Comparison of ENCODE assay signal across 7 mouse cellular contexts in genomic region chr7:35119506-35120145, GRCm38 (mm10). TPM values are rescaled to one million over a fixed set of nuclear protein-coding genes. Genes with fewer than 3 reads are reported as not detected.
A peak's percentile ranks its signal among the peaks of the same experiment; 100 is the strongest.
DNase-seq lines count a peak whose midpoint lies in the region; ATAC-seq and TF ChIP-seq lines count a peak whose summit lies in the region.

No protein-coding gene starts in this region.

- peak overlapping the region; percentile 56 for H3K9ac ChIP-seq in forebrain, embryonic 12.5 days
- peak overlapping the region; percentile 45 for H3K9ac ChIP-seq in hindbrain, postnatal 0 days (replicated peaks; ENCODE audit: low read length)
- H3K9ac ChIP-seq in limb, embryonic 15.5 days: peak overlapping the region; percentile 67
- peak overlapping the region; percentile 67 for H3K9ac ChIP-seq in neural tube, embryonic 13.5 days

- peak; percentile 2; the same call in 1 of the 2 replicates for ATAC-seq in forebrain, embryonic 12.5 days (ENCODE audit: low FRiP score)
- peak; percentile 24; the same call in 1 of the 2 replicates for ATAC-seq in hindbrain, postnatal 0 days
- peak; percentile 8; the same call in 1 of the 2 replicates for ATAC-seq in limb, embryonic 15.5 days (ENCODE audit: insufficient number of reproducible peaks, low FRiP score, low TSS enrichment, low read depth)
- peak; percentile 41 for ATAC-seq in neural tube, embryonic 13.5 days (ENCODE audit: low read depth)

- H3K4me3 ChIP-seq in forebrain, embryonic 12.5 days (replicated peaks): peak overlapping the region; percentile 49
- H3K4me3 ChIP-seq in hindbrain, postnatal 0 days (ENCODE audit: low read length): peak overlapping the region; percentile 53
- peak overlapping the region; percentile 58 for H3K4me3 ChIP-seq in limb, embryonic 15.5 days
- peak overlapping the region; percentile 56 for H3K4me3 ChIP-seq in neural tube, embryonic 13.5 days

- TF ChIP-seq POLR2A in brain, embryonic 14.5 days (IDR thresholded peaks at IDR 0.05; ENCODE audit: borderline replicate concordance, extremely low read depth, insufficient read depth, insufficient read length, poor library complexity, severe bottlenecking): no peak

- peaks cover 87% of the 10 kb centered on the region for H3K27me3 ChIP-seq in forebrain, embryonic 12.5 days
- peaks cover 23% of the 10 kb centered on the region for H3K27me3 ChIP-seq in hindbrain, postnatal 0 days (ENCODE audit: insufficient read depth, low read length)
- peaks cover 65% of the 10 kb centered on the region for H3K27me3 ChIP-seq in limb, embryonic 15.5 days
- H3K27me3 ChIP-seq in neural tube, embryonic 13.5 days: peaks cover 83% of the 10 kb centered on the region

- H3K27ac ChIP-seq in forebrain, embryonic 12.5 days: no peak overlapping the region
- H3K27ac ChIP-seq in hindbrain, postnatal 0 days: 0 out of 2 replicates have a peak overlapping the region, but pooled peaks have one; percentile 11
- H3K27ac ChIP-seq in limb, embryonic 15.5 days: peak overlapping the region; percentile 84
- no peak overlapping the region; the same call in 1 of the 2 replicates for H3K27ac ChIP-seq in neural tube, embryonic 13.5 days (replicated peaks)

- under 1% methylated on average over 81 of the region's 83 CpGs for WGBS in forebrain, embryonic 12.5 days
- 3% methylated on average over 69 of the region's 83 CpGs for WGBS in hindbrain, postnatal 0 days
- WGBS in limb, embryonic 15.5 days: under 1% methylated on average over 72 of the region's 83 CpGs
- WGBS in neural tube, embryonic 13.5 days: under 1% methylated on average over 63 of the region's 83 CpGs

- no peaks in the 10 kb centered on the region for H3K9me3 ChIP-seq in forebrain, embryonic 12.5 days
- H3K9me3 ChIP-seq in hindbrain, postnatal 0 days (ENCODE audit: low read length): no peaks in the 10 kb centered on the region
- no peaks in the 10 kb centered on the region for H3K9me3 ChIP-seq in limb, embryonic 15.5 days
- H3K9me3 ChIP-seq in neural tube, embryonic 13.5 days: no peaks in the 10 kb centered on the region

- peak overlapping the region; percentile 92 for H3K4me2 ChIP-seq in forebrain, embryonic 12.5 days
- peak overlapping the region; percentile 98 for H3K4me2 ChIP-seq in hindbrain, postnatal 0 days (ENCODE audit: low read depth, low read length)
- peak overlapping the region; percentile 97 for H3K4me2 ChIP-seq in limb, embryonic 15.5 days
- H3K4me2 ChIP-seq in neural tube, embryonic 13.5 days: peak overlapping the region; percentile 99

- no peak for TF ChIP-seq CTCF in brain, embryonic 14.5 days (IDR thresholded peaks at IDR 0.05; ENCODE audit: borderline replicate concordance, extremely low read depth, insufficient read depth, insufficient read length)
- TF ChIP-seq CTCF in hindbrain, postnatal 0 days (IDR thresholded peaks at IDR 0.05; ENCODE audit: low read depth): no peak

- peak; percentile 38 for DNase-seq in right cerebral cortex, postnatal 25 days
- no peak for DNase-seq in right cerebral cortex, postnatal 36 days (ENCODE audit: low spot score in 2 of 2)
- DNase-seq in brain, embryonic 14.5 days (ENCODE audit: low read depth): peak; percentile 15
- DNase-seq in hindbrain, postnatal 0 days (ENCODE audit: low spot score): peak; percentile 32

- no peaks in the 10 kb centered on the region for H3K36me3 ChIP-seq in forebrain, embryonic 12.5 days (replicated peaks)
- H3K36me3 ChIP-seq in hindbrain, postnatal 0 days (ENCODE audit: insufficient read depth, low read length): no peaks in the 10 kb centered on the region
- H3K36me3 ChIP-seq in limb, embryonic 15.5 days: no peaks in the 10 kb centered on the region
- no peaks in the 10 kb centered on the region for H3K36me3 ChIP-seq in neural tube, embryonic 13.5 days

- peaks cover 30% of the 10 kb centered on the region for H3K4me1 ChIP-seq in forebrain, embryonic 12.5 days
- 0 out of 2 replicates have a peak, but pooled peaks cover 16% of the 10 kb centered on the region for H3K4me1 ChIP-seq in hindbrain, postnatal 0 days (ENCODE audit: insufficient read depth, low read length)
- peaks cover 34% of the 10 kb centered on the region for H3K4me1 ChIP-seq in limb, embryonic 15.5 days
- H3K4me1 ChIP-seq in neural tube, embryonic 13.5 days (replicated peaks): peaks cover 46% of the 10 kb centered on the region

RNA-seq across cellular contexts. Expression of gene Cebpa, which starts 0.5 kb away (rescaled TPM):
- 2.9 and 3.1 TPM in 2 replicates for polyA plus RNA-seq in brain, embryonic 14.5 days (2012; rRNA removed)
- 0.58 and 1.1 TPM in 2 replicates for polyA plus RNA-seq in forebrain, embryonic 12.5 days (2016; fragmentation: Nextera tagmentation; extraction: Ambion mirVana)
- 8.3 and 9.8 TPM in 2 replicates for total RNA-seq in hindbrain, postnatal 0 days (2014; rRNA removed)
- polyA plus RNA-seq in hindbrain, postnatal 0 days (2015; fragmentation: Nextera tagmentation; extraction: Ambion mirVana): 1.1 TPM in 2 replicates
- polyA plus RNA-seq in limb, embryonic 15.5 days (2015; fragmentation: Nextera tagmentation; extraction: Ambion mirVana): 13.6 and 16.5 TPM in 2 replicates
- 0.69 and 1.1 TPM in 2 replicates for polyA plus RNA-seq in neural tube, embryonic 13.5 days (2015; fragmentation: Nextera tagmentation; extraction: Ambion mirVana)

Comparison
In these comparisons a context has a peak if more than half of its experiments do, and no peak if none do; other contexts are left out.
1. DNase-seq: peak in right cerebral cortex, postnatal 25 days (single experiment), brain, embryonic 14.5 days (single experiment) and hindbrain, postnatal 0 days (single experiment); none in right cerebral cortex, postnatal 36 days (0 of 2).
2. H3K27ac ChIP-seq: peak in hindbrain, postnatal 0 days (single experiment) and limb, embryonic 15.5 days (single experiment); none in forebrain, embryonic 12.5 days (single experiment) and neural tube, embryonic 13.5 days (single experiment).
3. Peak in every context shown above with its lines, with median percentiles within 50 percentile points of each other: ATAC-seq, H3K4me2 ChIP-seq, H3K4me3 ChIP-seq and H3K9ac ChIP-seq.